Mouse (Mus musculus) left cerebral cortex, postnatal 25 days (tissue): ENCODE data around the gene Spint5. TPM values are rescaled to one million over a fixed set of nuclear protein-coding genes. Genes with fewer than 3 reads are reported as not detected.
"Not testable (repeated sequence)": the region's sequence is repeated elsewhere in the genome, so short reads cannot be mapped to it uniquely, and the experiment has no call there.

ENCODE experiments used
- DNase-seq, 2 experiments: peaks; one replicate each; pipeline ENCODE4 v3.0.0; 2022; ENCODE audit warnings: low spot score in 2 of 2, mixed read lengths in 1 of 2
- intact Hi-C: fragments of 180-260 bp; cut with DNase I; formaldehyde crosslinking; loops from one replicate; pipeline ENCODE4 v1.15.1; 2025
- total RNA-seq, 2 experiments: library from RNA; stranded (reverse); gene quantifications; 2 replicates each; pipeline ENCODE4 v1.2.3; 2021

The Spint5 gene
- not detected for total RNA-seq

DNA sequence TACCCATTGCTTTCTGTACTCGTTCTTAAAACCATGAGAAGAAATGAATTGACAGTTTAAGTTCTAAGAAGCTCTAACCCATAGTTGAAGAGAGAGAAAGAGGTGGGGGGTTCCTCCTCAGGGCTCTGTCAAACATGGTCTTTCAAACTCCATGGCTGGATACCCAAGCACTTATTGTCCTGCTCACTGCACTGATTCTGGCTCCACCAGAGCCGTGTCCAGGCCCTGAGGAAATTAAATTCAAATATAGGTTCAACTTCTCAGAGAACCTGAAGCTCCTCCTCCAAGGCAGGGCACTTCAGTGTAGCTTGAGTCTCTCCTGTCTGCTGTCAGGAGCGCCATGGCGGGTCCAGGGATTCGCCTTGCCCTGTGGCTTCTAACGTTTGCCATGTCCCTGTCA is at the start of gene Spint5:
Gene Spint5, plus strand, starts transcription at position 301 of the 400 bp plus-strand sequence.
- intact Hi-C loops = no loop called here

GRCm38 (mm10) chr2:164670261-164670660 is 44.8 kb upstream of the Spint5 start:
- intact Hi-C loops = no loop called here
- DNase-seq = no peak

More for the DNA sequence above, at the start of gene Spint5:
- no peak for DNase-seq

DNA sequence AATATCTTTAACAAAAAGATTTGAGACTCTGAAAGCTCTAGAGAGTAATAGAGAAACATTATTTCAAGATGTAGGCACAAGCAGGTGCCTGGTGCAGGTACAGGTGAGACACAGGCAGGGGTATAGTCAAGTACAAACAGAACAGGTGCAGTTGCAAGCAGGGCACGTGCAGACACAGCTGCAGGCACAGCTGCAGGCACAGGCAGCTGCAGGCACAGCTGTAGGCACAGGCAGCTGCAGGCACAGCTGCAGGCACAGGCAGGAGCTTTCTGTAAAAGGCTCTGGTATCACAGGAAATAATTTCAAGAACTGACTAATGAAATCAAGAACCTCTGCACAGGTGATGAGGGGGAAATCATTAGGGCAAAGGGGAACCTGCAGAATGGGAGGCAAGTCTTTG is 44.2 kb upstream of the Spint5 start:
- no peak for DNase-seq
- intact Hi-C loops = no loop called here

DNA sequence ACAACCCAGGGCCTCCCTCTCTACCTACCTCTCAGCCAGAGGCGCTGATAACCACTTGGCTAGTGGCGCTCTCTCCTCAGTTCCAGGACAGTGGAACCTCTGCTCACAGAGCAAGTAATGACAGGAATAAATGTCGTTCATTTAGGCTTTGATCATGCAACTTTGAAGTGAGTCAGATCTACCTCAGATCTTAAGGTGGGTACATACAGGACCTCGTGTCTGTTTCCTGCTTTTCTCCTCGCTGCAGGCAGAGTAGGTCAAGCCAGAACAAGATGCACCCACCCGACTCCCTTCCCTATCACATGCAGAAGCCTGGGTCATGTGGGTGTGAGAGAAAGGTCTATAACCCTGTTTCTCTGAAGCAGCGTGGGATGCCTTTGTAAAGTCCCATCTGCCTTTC is 41.1 kb upstream of the Spint5 start, which contains the start of gene Wfdc11:
Gene Wfdc11, minus strand, starts transcription at position 101 of the 400 bp plus-strand sequence.
- intact Hi-C loops = no loop called here
- DNase-seq = peak in 1 of 2 experiments; percentile 36

- intact Hi-C loops = no loop called here
- no peak for DNase-seq
Measured at GRCm38 (mm10) chr2:164676103-164676502, 39.0 kb upstream of the Spint5 start.

GRCm38 (mm10) chr2:164676916-164677685 is 38.0 kb upstream of the Spint5 start:
- DNase-seq = no peak
- intact Hi-C loops = no loop called here

GRCm38 (mm10) chr2:164678848-164679625 is 36.1 kb upstream of the Spint5 start:
- DNase-seq = peak; percentile 50 to 60
- intact Hi-C loops = loop anchor here (2.0 kb wide), 1 partner anchor 48 kb away; no protein-coding TSS in a partner anchor

DNA sequence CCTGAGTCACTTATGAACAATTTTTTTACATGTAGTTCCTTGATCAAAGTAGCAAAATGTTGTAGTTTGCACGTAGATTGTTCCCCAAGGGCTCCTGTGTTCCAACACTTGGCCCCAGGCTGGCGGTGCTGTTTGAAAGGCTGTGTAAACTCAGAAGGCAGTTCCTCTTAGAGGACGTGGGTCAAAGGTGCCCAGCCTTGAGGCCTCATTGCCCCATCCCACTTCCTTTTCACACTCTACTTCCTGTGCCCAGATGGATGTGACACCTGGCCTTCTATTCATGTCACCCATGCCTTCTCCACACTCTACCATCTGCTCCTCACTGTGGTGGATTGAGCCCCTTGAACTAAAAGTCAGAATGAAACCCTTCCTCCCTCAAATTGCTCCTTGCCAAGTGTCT is 35.2 kb upstream of the Spint5 start:
- intact Hi-C loops = loop anchor here (2.0 kb wide), 1 partner anchor 47 kb away; no protein-coding TSS in a partner anchor
- DNase-seq = no peak

DNA sequence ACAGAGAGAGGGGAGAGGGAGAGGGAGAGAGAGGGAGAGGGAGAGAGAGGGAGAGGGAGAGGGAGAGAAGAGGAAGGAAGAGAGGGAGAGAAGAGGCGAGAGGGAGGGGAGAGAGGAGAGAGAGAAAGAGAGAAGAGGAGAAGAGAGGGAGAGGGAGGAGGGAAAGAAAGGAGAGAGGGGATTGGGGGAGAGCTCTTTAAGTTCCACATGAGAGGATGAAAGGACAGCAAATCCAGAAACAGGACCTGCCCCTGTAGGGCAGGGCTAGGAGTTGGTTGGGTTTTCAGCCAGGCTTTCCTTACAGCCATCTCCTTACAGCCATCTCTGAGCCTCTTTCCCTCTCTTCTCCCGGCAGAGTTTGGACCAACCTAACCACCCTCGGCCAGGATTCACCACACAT is 30.3 kb upstream of the Spint5 start, which contains the start of gene Wfdc13:
Gene Wfdc13, plus strand, starts transcription at position 301 of the 400 bp plus-strand sequence.
- DNase-seq = no peak
- intact Hi-C loops = no loop called here

- DNase-seq = no peak
Measured at GRCm38 (mm10) chr2:164698201-164698600, 16.9 kb upstream of the Spint5 start, which contains the start of gene Spint4. TSS of gene Spint4 (plus strand) at chr2:164698501.

DNA sequence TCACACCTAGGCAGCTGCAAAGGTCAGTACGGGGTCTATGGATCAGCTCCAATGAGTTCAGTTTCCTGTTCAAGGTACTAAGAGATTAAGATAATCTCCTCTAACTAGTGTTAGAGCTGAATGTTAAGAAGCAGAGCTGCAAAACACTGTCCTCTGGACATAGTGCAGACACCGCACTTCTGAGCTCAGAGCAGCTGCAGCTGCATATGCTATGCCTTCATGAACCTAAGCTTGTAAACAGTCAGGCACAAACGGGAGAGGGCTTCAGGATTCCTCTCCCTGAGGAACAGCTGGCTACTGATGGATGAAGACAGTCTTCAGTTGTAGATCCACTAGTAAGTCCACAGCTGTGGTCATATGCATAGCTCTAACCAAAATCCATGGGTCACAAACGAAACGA is 14.1 kb upstream of the Spint5 start:
- intact Hi-C loops = no loop called here
- DNase-seq = no peak

More at GRCm38 (mm10) chr2:164698201-164698600, 16.9 kb upstream of the Spint5 start, which contains the start of gene Spint4:
- intact Hi-C loops = no loop called here

DNA sequence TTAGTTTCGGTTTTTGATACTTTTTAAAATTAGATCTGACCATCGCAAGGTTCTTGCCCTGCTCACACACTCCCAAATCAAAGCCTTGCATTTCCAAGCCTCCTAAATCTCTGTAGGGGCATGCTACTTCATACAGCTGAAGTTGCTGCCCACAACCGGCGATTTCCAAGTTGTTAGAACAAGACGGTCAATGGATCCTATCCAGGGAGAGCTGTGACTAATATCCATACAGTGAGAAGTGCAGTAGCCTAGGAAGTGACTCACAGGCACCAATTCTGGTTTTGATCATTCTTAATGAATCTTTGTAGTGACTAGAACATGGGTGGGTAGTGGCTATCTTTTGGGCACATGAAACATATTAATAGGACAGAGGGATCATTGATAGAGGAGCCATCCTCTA is 13.3 kb upstream of the Spint5 start:
- intact Hi-C loops = no loop called here
- peak in 1 of 2 experiments; percentile 12 for DNase-seq

- no peak for DNase-seq
Measured at GRCm38 (mm10) chr2:164704235-164704634, 10.9 kb upstream of the Spint5 start.

GRCm38 (mm10) chr2:164705328-164705727 is 9.8 kb upstream of the Spint5 start:
- intact Hi-C loops = no loop called here
- DNase-seq = no peak

More at GRCm38 (mm10) chr2:164704235-164704634, 10.9 kb upstream of the Spint5 start:
- intact Hi-C loops = no loop called here

GRCm38 (mm10) chr2:164705991-164706390 is 9.1 kb upstream of the Spint5 start:
- intact Hi-C loops = no loop called here

GRCm38 (mm10) chr2:164716194-164716786 is 1.2 kb downstream of the Spint5 start:
- intact Hi-C loops, DNase-seq: not testable (repeated sequence)

More at GRCm38 (mm10) chr2:164705991-164706390, 9.1 kb upstream of the Spint5 start:
- no peak for DNase-seq

- intact Hi-C loops = no loop called here
- DNase-seq = no peak
Measured at GRCm38 (mm10) chr2:164723276-164723675, 8.2 kb downstream of the Spint5 start.

DNA sequence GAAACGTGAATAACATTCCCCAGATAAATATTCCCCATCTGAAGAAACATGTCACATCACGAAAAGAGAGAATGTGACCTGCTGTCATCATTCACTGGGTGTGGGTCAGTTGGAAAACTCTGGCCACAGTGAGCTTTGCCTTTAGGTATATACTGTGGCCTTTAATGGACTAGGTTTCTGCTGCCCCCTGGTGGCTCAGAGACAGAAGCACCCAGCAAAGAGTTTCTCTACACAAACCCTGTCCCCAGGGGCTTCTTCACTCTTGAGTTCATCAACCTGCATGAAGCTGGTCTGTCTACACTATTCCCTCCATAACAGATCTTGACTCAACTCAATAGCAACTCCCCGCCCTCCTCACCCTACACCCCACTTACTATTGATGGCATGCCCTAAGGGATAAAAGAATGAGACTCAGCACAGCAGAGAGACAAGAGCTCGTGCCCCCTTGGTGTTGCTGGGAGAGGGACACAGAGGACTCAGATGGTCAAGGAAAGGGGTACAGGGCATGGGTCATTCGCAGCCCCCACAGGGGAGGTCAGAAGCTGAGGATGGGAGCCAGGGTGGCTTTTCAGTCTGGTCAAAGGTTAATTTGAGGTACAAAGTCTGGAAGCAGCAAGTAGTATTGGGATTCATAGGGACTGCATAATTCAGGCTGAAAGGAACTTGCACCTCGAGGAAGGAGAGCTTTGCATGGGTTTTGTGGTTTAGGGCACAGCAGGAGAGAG is 11.0 kb downstream of the Spint5 start:
- intact Hi-C loops = loop anchor here (1.0 to 5.0 kb wide), 3 partner anchors 47 to 309 kb away; partner anchors contain the start of gene Eppin

GRCm38 (mm10) chr2:164731719-164732118 is 16.6 kb downstream of the Spint5 start:
- intact Hi-C loops = no loop called here
- no peak for DNase-seq

More for the DNA sequence above, 11.0 kb downstream of the Spint5 start:
- DNase-seq = peak; percentile 64 to 65
